Mouse (Mus musculus) megakaryocyte, embryonic 14.5 days (primary cell): ENCODE measurements at regions not wholly inside any gene's neighbourhood (a gene's known extent, or its start where the extent isn't known, plus 50 kb on each side); places are given as distances from the start of the nearest gene placed in this dataset.

Source experiments
- FLI1 ChIP-seq: IDR thresholded peaks from 2 replicates; pipeline ENCODE4 v1.6.1; 2012; ENCODE audit warnings: low read length, inconsistent platforms, mixed read lengths
- GATA1 ChIP-seq: IDR thresholded peaks from 3 replicates; pipeline ENCODE4 v1.6.1; 2012; ENCODE audit warnings: mixed read lengths, low read length, inconsistent platforms, borderline replicate concordance

GRCm38 (mm10) chr11:22640371-22640990 is 128.6 kb downstream of the Tmem17 start:
- TF ChIP-seq GATA1 (no peak), FLI1 (no peak)
